Mouse (Mus musculus): ENCODE results near the gene Cdh18.

DNA sequence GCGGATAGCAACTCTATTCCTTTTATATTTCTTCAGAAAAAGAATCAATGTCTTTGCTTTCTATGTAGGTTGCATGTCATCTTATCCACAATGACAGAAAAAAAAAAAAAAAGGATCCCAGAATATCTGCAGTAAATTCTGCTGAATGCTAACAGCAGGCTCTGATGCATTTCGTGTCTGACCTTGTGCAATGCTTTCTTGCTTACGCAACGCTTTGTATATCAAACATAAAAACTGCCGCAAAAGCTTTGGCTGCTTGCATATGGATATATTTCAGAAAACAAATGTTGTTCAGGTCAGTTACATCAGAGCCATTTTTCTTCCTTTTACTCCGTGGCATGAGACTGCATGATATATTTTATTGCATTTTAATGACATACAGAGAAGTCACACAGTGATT, 240.9 kb downstream of the Cdh18 start:
- no peak for TF ChIP-seq CTCF (IDR thresholded peaks at IDR 0.05; ENCODE audit: control insufficient read depth, insufficient read depth, low read length)
- no peak for TF ChIP-seq POLR2A (IDR thresholded peaks at IDR 0.05; ENCODE audit: borderline replicate concordance, control insufficient read depth, low read depth, low read length)
